Comparison of ENCODE assay signal across 9 mouse cellular contexts in genomic region chr2:124089813-124090230, GRCm38 (mm10). TPM values are rescaled to one million over a fixed set of nuclear protein-coding genes. Genes with fewer than 3 reads are reported as not detected.
A peak's percentile ranks its signal among the peaks of the same experiment; 100 is the strongest.
DNase-seq lines count a peak whose midpoint lies in the region; ATAC-seq and TF ChIP-seq lines count a peak whose summit lies in the region.
"Had no signal": no experiment of that assay in that cellular context is flagged by ENCODE, and none has a peak within 500 bp of the region (broad histone marks: within the 10 kb centered on the region; RNA-seq: fewer than 3 reads in every experiment).

Sema6d (plus strand) TSS chr2:124089969.

- 2% methylated on average over 28 of the region's 29 CpGs for WGBS in intestine, postnatal 0 days
- whole genome bisulfite sequencing in liver, embryonic 12.5 days (ENCODE audit: insufficient replicate concordance) = 3% methylated on average over 29 of the region's 29 CpGs
- 7% methylated on average over 29 of the region's 29 CpGs for WGBS in thymus, adult 2 months

- ATAC-seq in intestine, postnatal 0 days = no peak
- ATAC-seq in liver, embryonic 12.5 days = no peak

- H3K27me3 ChIP-seq in intestine, postnatal 0 days (replicated peaks; ENCODE audit: control insufficient read depth, insufficient read depth, low read length) = peaks cover 35% of the 10 kb centered on the region
- H3K27me3 ChIP-seq in liver, embryonic 12.5 days (replicated peaks) = peaks cover 34% of the 10 kb centered on the region
- H3K27me3 ChIP-seq in thymus, adult 2 months (ENCODE audit: control insufficient read depth, insufficient read depth, low read length) = no peaks in the 10 kb centered on the region; the same call in 1 of the 2 replicates

- H3K9me3 ChIP-seq in intestine, postnatal 0 days (ENCODE audit: control insufficient read depth) = no peaks in the 10 kb centered on the region
- no peaks in the 10 kb centered on the region for H3K9me3 ChIP-seq in liver, embryonic 12.5 days (replicated peaks)

- peak within 1 kb of the TSS; percentile 39 for H3K4me3 ChIP-seq in intestine, postnatal 0 days (ENCODE audit: low read depth, low read length)
- H3K4me3 ChIP-seq in liver, embryonic 12.5 days = peak within 1 kb of the TSS; percentile 41
- H3K4me3 ChIP-seq in thymus, adult 2 months (ENCODE audit: control insufficient read depth, insufficient read depth, low read length) = no peak within 1 kb of the TSS; the same call in 1 of the 2 replicates

- no peak for TF ChIP-seq POLR2A in thymus, adult 2 months (IDR thresholded peaks at IDR 0.05; ENCODE audit: control insufficient read depth, extremely low read depth, insufficient read depth, low read length, poor library complexity)

- no peaks in the 10 kb centered on the region for H3K4me1 ChIP-seq in intestine, postnatal 0 days (replicated peaks; ENCODE audit: control insufficient read depth, insufficient read depth, low read length)
- H3K4me1 ChIP-seq in liver, embryonic 12.5 days = no peaks in the 10 kb centered on the region
- H3K4me1 ChIP-seq in thymus, adult 2 months (replicated peaks; ENCODE audit: control insufficient read depth, insufficient read depth, low read length) = no peaks in the 10 kb centered on the region

- no peaks in the 10 kb centered on the region for H3K36me3 ChIP-seq in intestine, postnatal 0 days (ENCODE audit: control insufficient read depth, insufficient read depth)
- H3K36me3 ChIP-seq in liver, embryonic 12.5 days = no peaks in the 10 kb centered on the region
- no peaks in the 10 kb centered on the region for H3K36me3 ChIP-seq in thymus, adult 2 months (ENCODE audit: control insufficient read depth, insufficient read depth, low read length)
- H3K36me3 ChIP-seq: G1E had no signal

- H3K4me2 ChIP-seq in intestine, postnatal 0 days (replicated peaks; ENCODE audit: low read depth) = peak within 1 kb of the TSS; percentile 70
- H3K4me2 ChIP-seq in liver, embryonic 12.5 days = peak within 1 kb of the TSS; percentile 58

- no peak for TF ChIP-seq CTCF in intestine, postnatal 0 days (IDR thresholded peaks at IDR 0.05; ENCODE audit: low read depth)
- TF ChIP-seq CTCF in thymus, adult 2 months (IDR thresholded peaks at IDR 0.05; ENCODE audit: borderline replicate concordance, control insufficient read depth, extremely low read depth, insufficient read depth, low read length, poor library complexity) = no peak

- H3K9ac ChIP-seq in intestine, postnatal 0 days (ENCODE audit: low read depth, low read length) = no peak within 1 kb of the TSS
- H3K9ac ChIP-seq in liver, embryonic 12.5 days = peak within 1 kb of the TSS; percentile 35; the same call in 1 of the 2 replicates

- peak; percentile 8 for DNase-seq in gastrocnemius, postnatal 10 days
- DNase-seq in gastrocnemius, postnatal 25 days = no peak
- peak; percentile 60 to 70 for DNase-seq in cerebellum, postnatal 10 days
- DNase-seq in gastrocnemius, postnatal 4 days (ENCODE audit: low spot score in 2 of 2) = peak in 1 of 2 experiments; percentile 13
- DNase-seq in right cerebral cortex, postnatal 10 days (ENCODE audit: low spot score in 2 of 2) = peak; percentile 68 to 75
- no peak for DNase-seq in thymus, adult 2 months

- no peak within 1 kb of the TSS for H3K27ac ChIP-seq in intestine, postnatal 0 days (ENCODE audit: low read depth, low read length)
- H3K27ac ChIP-seq in liver, embryonic 12.5 days = no peak within 1 kb of the TSS
- H3K27ac ChIP-seq in thymus, adult 2 months (ENCODE audit: control insufficient read depth, insufficient read depth, low read length) = no peak within 1 kb of the TSS

RNA-seq across cellular contexts. Expression of gene Sema6d, which starts in this region (rescaled TPM):
- total RNA-seq in gastrocnemius, postnatal 10 days (2021) = 10 to 100 TPM; 16.4 to 23.7 TPM
- total RNA-seq in gastrocnemius, postnatal 25 days (2021) = 1 to 10 TPM; 5.8 to 6.6 TPM
- 10 to 100 TPM; 34.0 to 34.5 TPM for total RNA-seq in gastrocnemius, postnatal 4 days (2021)
- polyA plus RNA-seq in intestine, postnatal 0 days (2015; fragmentation: Nextera tagmentation; extraction: Ambion mirVana) = 10.4 and 11.4 TPM in 2 replicates
- polyA plus RNA-seq in liver, embryonic 12.5 days (2016; fragmentation: Nextera tagmentation; extraction: Ambion mirVana) = 5.9 and 6.6 TPM in 2 replicates
- 4.6 and 5.5 TPM in 2 replicates for polyA plus RNA-seq in thymus, adult 2 months (2012; rRNA removed)
- polyA plus RNA-seq: G1E had no signal

Comparison
In these comparisons a context has a peak if more than half of its experiments do, and no peak if none do; other contexts are left out.
1. DNase-seq: peak in gastrocnemius, postnatal 10 days (single experiment), cerebellum, postnatal 10 days (2 of 2) and right cerebral cortex, postnatal 10 days (2 of 2); none in gastrocnemius, postnatal 25 days (single experiment) and thymus, adult 2 months (single experiment).